Mouse (Mus musculus) hindbrain, embryonic 10.5 days (tissue): Measurements from ENCODE around the gene Ripply2. TPM values are rescaled to one million over a fixed set of nuclear protein-coding genes. Genes with fewer than 3 reads are reported as not detected.

Experiments used
- DNase-seq: peaks from one replicate; pipeline ENCODE4 v3.0.0-alpha.2; 2017; ENCODE audit warnings: low spot score
- H3K27ac ChIP-seq: fragments of 300-500 bp; sonication (generic); 2 replicates; pipeline ENCODE4 v1.5.1; 2016; ENCODE audit warnings: mild to moderate bottlenecking, moderate library complexity
- H3K27me3 ChIP-seq: fragments of 300-500 bp; sonication (generic); 2 replicates; pipeline ENCODE4 v1.6.1; 2016; ENCODE audit warnings: mild to moderate bottlenecking; ENCODE audit not compliant: poor library complexity, insufficient read depth, severe bottlenecking
- H3K36me3 ChIP-seq: fragments of 300-500 bp; sonication (generic); 2 replicates; pipeline ENCODE4 v1.6.1; 2016; ENCODE audit warnings: mild to moderate bottlenecking, moderate library complexity
- H3K4me1 ChIP-seq: fragments of 300-500 bp; sonication (generic); replicated peaks from 2 replicates; pipeline ENCODE4 v1.6.1; 2016; ENCODE audit warnings: mild to moderate bottlenecking
- H3K4me3 ChIP-seq: fragments of 300-500 bp; sonication (generic); 2 replicates; pipeline ENCODE4 v1.5.1; 2016; ENCODE audit warnings: mild to moderate bottlenecking, moderate library complexity
- H3K9me3 ChIP-seq: fragments of 300-500 bp; sonication (generic); 2 replicates; pipeline ENCODE4 v1.6.1; 2016; ENCODE audit warnings: mild to moderate bottlenecking, moderate library complexity
- WGBS: fragments of 180-500 bp; shearing (Covaris S2); methylation state at CpG from one replicate; pipeline ENCODE4 v1.1.7; 2016; 5-methylcytosine and 5-hydroxymethylcytosine counted together
- polyA plus RNA-seq: library from polyadenylated mRNA; unstranded; fragments of >200 nt; fragmentation: Nextera tagmentation; extraction: Ambion mirVana; gene quantifications from 2 replicates; pipeline ENCODE4 v1.2.1, GENCODE M21; 2016

Ripply2 gene
- polyA plus RNA-seq, 1 experiment from 2014 or later = 1.4 TPM

- 64% methylated on average over 3 of the region's 3 CpGs for WGBS
- Histone ChIP-seq H3K27ac (no peak overlapping the region), H3K27me3 (no peaks in the 10 kb centered on the region), H3K4me3 (no peak overlapping the region), H3K36me3 (no peaks in the 10 kb centered on the region), H3K4me1 (0 out of 2 replicates have a peak, but pooled peaks cover 7% of the 10 kb centered on the region), H3K9me3 (no peaks in the 10 kb centered on the region)
- no peak for DNase-seq
These were observed 18.2 kb upstream of the Ripply2 start for GRCm38 (mm10) chr9:86997046-86997691.

GRCm38 (mm10) chr9:86999956-87000582, 15.3 kb upstream of the Ripply2 start:
- Histone ChIP-seq H3K9me3 (no peaks in the 10 kb centered on the region), H3K27ac (no peak overlapping the region), H3K4me3 (no peak overlapping the region), H3K27me3 (no peaks in the 10 kb centered on the region), H3K4me1 (0 out of 2 replicates have a peak, but pooled peaks cover 3% of the 10 kb centered on the region), H3K36me3 (no peaks in the 10 kb centered on the region)
- DNase-seq = no peak
- WGBS = 69% methylated on average over 2 of the region's 2 CpGs

DNA sequence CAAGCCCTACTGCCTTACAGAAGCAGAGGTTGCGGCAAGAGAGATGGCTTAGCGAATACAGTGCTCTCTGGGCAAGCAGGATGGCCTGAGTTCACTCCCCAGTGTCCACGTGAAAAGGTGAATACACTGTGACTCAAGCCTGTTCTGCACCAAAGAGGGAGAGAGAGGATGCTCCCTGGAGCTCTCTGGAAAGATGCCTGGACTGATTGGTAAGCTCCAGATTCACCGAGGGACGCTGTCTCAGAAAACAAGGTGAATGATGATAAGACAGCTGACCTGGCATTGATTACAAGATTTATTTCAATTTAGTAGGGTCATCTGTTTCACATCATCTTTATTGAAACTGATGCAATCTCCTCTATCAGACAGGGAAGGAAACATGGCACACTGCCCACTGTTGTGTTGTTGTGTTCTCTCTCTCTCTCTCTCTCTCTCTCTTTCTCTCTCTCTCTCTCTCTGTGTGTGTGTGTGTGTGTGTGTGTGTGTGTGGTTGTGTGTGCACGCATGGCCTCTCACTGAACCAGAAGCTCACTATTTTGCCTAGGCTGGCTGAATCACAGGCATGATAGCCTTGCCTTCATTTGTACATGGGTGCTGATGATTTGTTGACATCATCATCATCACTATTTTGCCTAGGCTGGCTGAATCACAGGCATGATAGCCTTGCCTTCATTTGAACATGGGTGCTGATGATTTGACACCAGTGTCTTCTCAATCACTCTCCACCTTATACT, 10.5 kb upstream of the Ripply2 start:
- Histone ChIP-seq H3K4me3 (no peak overlapping the region), H3K4me1 (peaks cover 12% of the 10 kb centered on the region; the same call in 1 of the 2 replicates), H3K36me3 (no peaks in the 10 kb centered on the region), H3K27me3 (no peaks in the 10 kb centered on the region), H3K9me3 (no peaks in the 10 kb centered on the region), H3K27ac (no peak overlapping the region)
- DNase-seq = no peak
- 84% methylated on average over 6 of the region's 6 CpGs for WGBS

DNA sequence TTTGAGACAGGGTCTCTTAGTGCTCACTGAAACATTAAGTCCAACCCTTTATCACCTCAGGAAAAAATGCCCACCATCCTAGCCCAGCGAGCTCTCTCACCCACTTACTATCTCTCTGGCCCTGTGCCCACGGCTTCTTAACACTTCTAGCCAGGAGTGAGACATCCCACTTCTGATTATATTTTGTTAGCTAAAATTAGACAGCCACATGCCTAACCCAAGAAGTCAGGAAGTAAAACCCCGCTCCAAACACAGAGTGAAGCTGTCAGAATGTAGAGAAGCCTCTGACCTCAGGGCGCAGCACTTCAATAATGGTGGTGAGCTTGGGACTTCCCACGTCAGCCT, 9.9 kb upstream of the Ripply2 start:
- H3K36me3 ChIP-seq = no peaks in the 10 kb centered on the region
- 73% methylated on average over 5 of the region's 5 CpGs for WGBS
- H3K27ac ChIP-seq = no peak overlapping the region
- H3K27me3 ChIP-seq = no peaks in the 10 kb centered on the region
- H3K4me1 ChIP-seq = peaks cover 12% of the 10 kb centered on the region; the same call in 1 of the 2 replicates
- no peak for DNase-seq
- H3K9me3 ChIP-seq = no peaks in the 10 kb centered on the region
- H3K4me3 ChIP-seq = no peak overlapping the region

DNA sequence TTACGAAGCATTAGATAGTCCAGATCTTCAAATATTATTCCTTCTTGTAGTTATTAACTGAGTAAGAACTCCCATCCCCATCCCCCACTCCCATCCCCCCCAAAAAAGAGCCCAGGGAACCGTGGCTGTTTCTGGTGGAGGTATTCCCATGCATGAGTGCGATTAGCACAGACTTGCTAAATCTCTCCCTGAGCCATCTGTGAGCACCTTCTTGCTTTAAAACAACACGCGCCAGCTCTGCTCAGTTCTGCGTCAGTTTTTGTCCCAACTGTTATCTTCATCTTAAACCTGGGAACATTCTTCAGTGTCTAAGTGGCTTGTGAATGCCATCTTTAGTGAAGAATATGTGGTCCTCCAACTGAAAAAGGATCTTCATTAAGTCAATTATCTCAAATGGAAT, 6.8 kb upstream of the Ripply2 start:
- Histone ChIP-seq H3K4me1 (peaks cover 12% of the 10 kb centered on the region; the same call in 1 of the 2 replicates), H3K27me3 (peaks cover 10% of the 10 kb centered on the region), H3K9me3 (no peaks in the 10 kb centered on the region), H3K27ac (no peak overlapping the region), H3K36me3 (no peaks in the 10 kb centered on the region), H3K4me3 (no peak overlapping the region)
- 80% methylated on average over 6 of the region's 6 CpGs for WGBS
- DNase-seq = no peak

DNA sequence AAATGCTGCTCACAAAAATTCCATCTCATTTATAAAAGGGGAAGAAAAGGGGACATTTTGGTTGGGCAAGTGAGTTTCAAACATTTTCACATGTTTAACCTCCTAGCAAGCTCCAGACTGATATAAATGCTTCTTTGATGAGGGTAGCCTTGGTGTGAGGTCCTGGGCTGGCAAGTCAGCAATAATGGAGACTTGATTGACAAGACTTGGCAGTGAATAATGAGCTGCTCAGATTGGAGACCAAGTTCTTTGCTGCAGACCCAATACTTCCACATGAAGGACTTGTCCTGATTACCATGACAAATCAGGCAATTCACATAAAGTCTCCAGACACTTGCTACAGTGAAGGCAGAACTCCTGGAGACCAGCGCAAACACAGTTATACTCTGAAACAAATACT, 6.4 kb upstream of the Ripply2 start:
- WGBS = 78% methylated on average over 1 of the region's 1 CpGs
- peaks cover 12% of the 10 kb centered on the region for H3K27me3 ChIP-seq
- no peak for DNase-seq
- no peak overlapping the region for H3K27ac ChIP-seq
- H3K36me3 ChIP-seq = no peaks in the 10 kb centered on the region
- peaks cover 12% of the 10 kb centered on the region; the same call in 1 of the 2 replicates for H3K4me1 ChIP-seq
- no peak overlapping the region for H3K4me3 ChIP-seq
- no peaks in the 10 kb centered on the region for H3K9me3 ChIP-seq

GRCm38 (mm10) chr9:87015938-87016294, 579 bp downstream of the Ripply2 start:
- no peaks in the 10 kb centered on the region for H3K9me3 ChIP-seq
- peaks cover 54% of the 10 kb centered on the region for H3K27me3 ChIP-seq
- peak overlapping the region; percentile 67 for H3K4me3 ChIP-seq
- no peak for DNase-seq
- peak overlapping the region; percentile 86 for H3K27ac ChIP-seq
- peaks cover 14% of the 10 kb centered on the region for H3K4me1 ChIP-seq
- H3K36me3 ChIP-seq = no peaks in the 10 kb centered on the region
- WGBS = 4% methylated on average over 10 of the region's 10 CpGs

DNA sequence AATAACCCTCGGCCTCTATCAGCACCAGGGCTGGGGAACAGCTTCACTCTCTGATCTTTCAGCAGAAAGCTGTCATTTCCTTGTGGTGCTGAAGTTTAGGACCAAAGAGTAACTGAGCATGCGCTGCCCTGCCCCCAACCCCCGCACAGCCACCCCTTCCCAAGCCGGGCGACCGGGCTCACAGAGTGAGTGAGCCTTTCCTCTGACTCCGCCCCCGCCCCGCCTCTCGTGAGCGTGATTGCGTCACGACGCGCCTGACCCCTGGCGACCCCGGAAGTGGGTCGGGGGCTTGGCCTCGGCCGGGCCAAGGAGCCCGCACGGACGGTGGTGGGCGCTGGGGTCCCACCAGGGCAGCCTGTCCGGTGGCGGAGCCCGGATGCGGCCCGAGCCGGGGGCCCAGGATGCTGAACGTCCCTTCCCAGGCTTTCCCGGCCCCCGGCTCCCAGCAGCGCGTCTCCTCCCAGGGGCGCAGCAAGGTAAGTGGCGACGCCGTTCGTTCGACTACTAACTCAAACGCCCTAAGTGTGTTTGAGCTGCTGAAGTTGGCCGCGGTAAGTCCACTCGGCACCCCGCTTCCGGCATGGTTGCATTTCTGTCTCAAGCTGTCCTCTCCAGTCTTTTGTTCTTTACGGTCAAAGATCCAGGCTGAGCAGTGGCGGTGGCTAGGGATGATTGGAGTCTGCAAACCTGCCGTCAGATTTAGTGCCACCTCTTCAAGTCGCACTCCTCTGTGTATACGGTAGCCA, 6.6 kb downstream of the Ripply2 start, which contains the start of gene Cyb5r4:
Cyb5r4 (plus strand) TSS at position 237 of the 746 bp plus-strand sequence.
- Histone ChIP-seq H3K4me1 (peaks cover 22% of the 10 kb centered on the region), H3K27ac (peak within 1 kb of the TSS; percentile 91), H3K27me3 (peaks cover 12% of the 10 kb centered on the region), H3K4me3 (peak within 1 kb of the TSS; percentile 71), H3K36me3 (no peaks in the 10 kb centered on the region), H3K9me3 (no peaks in the 10 kb centered on the region)
- peak; percentile 97 for DNase-seq
- WGBS = under 1% methylated on average over 52 of the region's 52 CpGs

- peaks cover 22% of the 10 kb centered on the region for H3K4me1 ChIP-seq
- no peaks in the 10 kb centered on the region for H3K9me3 ChIP-seq
- no peak for DNase-seq
- 87% methylated on average over 6 of the region's 6 CpGs for WGBS
- H3K27ac ChIP-seq = no peak overlapping the region
- H3K36me3 ChIP-seq = 0 out of 2 replicates have a peak, but pooled peaks cover 9% of the 10 kb centered on the region
- H3K27me3 ChIP-seq = no peaks in the 10 kb centered on the region
- no peak overlapping the region for H3K4me3 ChIP-seq
These were observed 10.4 kb downstream of the Ripply2 start for GRCm38 (mm10) chr9:87025764-87026163.

- no peak overlapping the region for H3K27ac ChIP-seq
- no peaks in the 10 kb centered on the region for H3K9me3 ChIP-seq
- peaks cover 11% of the 10 kb centered on the region for H3K4me1 ChIP-seq
- H3K36me3 ChIP-seq = 0 out of 2 replicates have a peak, but pooled peaks cover 9% of the 10 kb centered on the region
- no peaks in the 10 kb centered on the region for H3K27me3 ChIP-seq
- peak; percentile 52 for DNase-seq
- H3K4me3 ChIP-seq = no peak overlapping the region
- 46% methylated on average over 8 of the region's 8 CpGs for WGBS
These were observed 12.2 kb downstream of the Ripply2 start for GRCm38 (mm10) chr9:87027423-87028084.

- DNase-seq = no peak
- no peak overlapping the region for H3K4me3 ChIP-seq
- WGBS = 92% methylated on average over 4 of the region's 4 CpGs
- H3K27ac ChIP-seq = no peak overlapping the region
- peaks cover 24% of the 10 kb centered on the region; the same call in 1 of the 2 replicates for H3K36me3 ChIP-seq
- H3K4me1 ChIP-seq = no peaks in the 10 kb centered on the region
- H3K9me3 ChIP-seq = no peaks in the 10 kb centered on the region
- H3K27me3 ChIP-seq = no peaks in the 10 kb centered on the region
These were observed 16.9 kb downstream of the Ripply2 start for GRCm38 (mm10) chr9:87032196-87032595.
